Mouse (Mus musculus): ENCODE measurements around the gene Hspa2.
"Not testable (repeated sequence)": the region's sequence is repeated elsewhere in the genome, so short reads cannot be mapped to it uniquely, and the experiment has no call there.

Gene Hspa2

DNA sequence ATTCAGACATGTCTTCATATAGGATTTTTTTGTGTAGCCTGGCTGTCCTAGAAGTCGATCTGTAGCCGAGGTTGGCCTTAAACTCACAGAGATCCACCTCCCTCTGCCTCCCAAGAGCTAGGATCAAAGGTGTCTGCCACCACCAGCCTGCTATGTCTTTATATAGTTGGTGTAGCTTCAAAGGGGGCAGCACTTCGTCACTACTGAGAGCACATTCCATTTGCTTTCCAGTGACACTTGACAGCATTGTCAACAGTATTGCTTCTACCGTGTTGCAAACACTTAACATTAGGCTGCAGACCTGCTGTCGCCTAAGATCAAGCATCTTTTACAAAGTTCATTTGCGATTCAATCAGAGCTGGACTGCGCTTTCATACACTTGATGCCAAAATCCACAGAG is 30.1 kb downstream of the Hspa2 start:
- no peak for DNase-seq (ENCODE audit: low spot score)

DNA sequence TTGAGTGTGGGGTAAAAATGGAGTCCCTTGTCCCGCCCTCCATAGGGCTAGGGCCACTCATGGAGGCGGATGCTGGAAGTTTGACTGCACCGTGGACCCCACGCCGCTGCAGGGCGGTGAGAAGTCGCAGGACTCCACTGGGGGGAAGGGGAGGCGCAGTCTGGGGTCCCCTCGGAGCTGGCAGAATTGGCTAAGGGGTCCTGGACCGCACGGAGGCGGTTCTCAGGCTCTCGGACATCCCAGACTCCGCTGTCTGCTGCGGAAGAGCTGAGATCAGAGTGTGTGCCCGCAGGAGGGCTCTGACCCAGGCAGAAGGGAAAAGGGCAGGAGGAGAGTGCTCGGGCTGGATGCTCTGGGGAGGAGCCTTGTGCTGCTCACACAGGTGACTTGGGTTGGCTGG is 31.1 kb downstream of the Hspa2 start:
- no peak for DNase-seq (ENCODE audit: low spot score)

DNA sequence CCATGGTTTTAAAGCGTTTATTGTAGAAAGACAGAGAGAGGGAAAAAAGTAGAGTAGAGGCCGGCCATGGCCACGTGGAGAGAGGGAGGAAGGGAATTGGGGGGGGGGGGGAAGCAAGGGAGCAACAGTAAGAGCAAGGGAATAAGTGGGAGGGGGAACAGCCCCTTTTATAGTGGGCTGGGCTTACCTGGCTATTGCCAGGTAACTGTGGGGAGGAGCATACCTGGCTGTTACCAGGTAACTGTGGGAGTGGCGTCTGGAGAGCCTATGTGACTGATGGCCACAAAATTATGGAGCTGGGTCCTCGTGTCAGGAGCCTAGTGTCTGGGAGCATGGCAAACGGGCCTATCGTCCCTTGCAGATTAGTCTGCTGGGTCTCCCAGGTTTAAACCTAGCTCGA is 31.6 kb downstream of the Hspa2 start:
- no peak for DNase-seq (ENCODE audit: low spot score)

DNA sequence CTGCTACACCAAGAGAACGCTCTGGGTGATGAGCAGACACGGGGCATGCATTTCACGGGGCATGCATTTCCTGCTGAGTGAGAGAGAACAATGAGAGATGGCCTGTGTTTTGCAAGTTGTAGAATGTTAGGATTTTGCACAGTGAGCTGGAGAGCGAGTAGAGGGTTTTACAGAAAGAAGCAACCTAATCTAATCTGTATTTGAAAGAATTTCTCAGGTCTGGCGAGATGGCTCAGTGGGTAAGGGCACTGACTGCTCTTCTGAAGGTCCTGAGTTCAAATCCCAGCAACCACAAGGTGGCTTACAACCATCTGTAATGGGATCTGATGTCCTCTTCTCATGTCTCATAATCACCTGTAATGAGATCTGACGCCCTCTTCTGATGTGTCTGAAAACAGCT is 39.5 kb downstream of the Hspa2 start:
- DNase-seq (ENCODE audit: low spot score) = not testable (repeated sequence)

DNA sequence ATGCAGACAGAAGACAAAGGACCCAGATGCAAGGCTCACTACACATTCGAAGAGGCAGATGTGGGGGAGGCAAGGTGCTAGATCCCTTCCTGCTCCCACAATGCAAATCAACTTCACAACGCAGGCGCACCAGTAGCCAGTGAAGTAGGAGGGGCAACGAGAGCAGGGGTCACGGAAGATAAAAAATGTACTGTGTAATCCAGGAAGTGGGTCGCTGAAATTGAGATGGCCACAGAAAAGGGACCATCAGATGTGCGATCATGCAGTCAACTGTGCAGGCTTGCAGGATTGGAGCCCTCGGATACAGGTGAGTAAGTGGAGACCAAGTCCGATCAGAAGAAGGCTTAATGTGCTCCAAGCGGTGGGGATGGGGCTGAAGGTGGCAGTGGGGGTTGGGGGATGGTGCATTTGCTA is 40.4 kb downstream of the Hspa2 start:
- no peak for DNase-seq (ENCODE audit: low spot score)

DNA sequence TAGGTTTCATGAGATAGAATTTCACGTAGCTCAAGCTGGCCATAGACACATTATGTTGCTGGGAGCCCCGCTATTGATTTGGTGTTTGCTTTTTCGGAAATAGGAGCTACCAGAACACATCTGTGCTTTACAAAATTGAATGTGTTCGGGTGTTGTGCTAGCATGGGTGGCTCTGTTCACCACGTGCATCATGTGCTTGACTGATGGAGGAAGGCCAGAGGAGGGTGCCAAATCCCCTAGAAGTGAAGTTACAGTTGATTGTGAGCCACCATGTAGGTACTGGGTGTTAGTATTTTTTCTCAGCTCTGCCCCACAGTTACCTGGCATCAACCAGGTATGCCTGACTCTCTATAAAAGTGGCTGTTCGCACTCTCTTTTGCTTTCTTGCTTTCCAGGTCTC is 40.9 kb downstream of the Hspa2 start:
- no peak for DNase-seq (ENCODE audit: low spot score)

DNA sequence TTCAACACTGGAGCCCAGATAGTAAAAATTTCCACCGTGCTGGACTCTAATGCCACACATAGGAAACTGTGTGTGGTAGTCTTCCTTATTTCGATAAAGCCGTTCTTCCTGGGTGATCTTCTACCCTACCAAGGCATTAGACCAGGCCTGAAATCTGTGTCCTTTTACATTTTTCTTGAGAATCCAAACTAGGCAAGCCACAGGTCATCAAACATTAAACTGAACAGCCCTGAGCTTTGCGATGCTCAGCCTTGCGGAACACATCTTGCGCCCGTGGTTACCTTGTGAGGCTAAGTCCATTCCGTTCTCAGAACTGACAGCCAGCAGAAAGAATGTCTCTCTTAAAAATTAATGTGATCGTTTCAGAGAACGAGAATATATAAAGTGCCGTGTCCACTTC is 42.2 kb downstream of the Hspa2 start:
- no peak for DNase-seq (ENCODE audit: low spot score)

DNA sequence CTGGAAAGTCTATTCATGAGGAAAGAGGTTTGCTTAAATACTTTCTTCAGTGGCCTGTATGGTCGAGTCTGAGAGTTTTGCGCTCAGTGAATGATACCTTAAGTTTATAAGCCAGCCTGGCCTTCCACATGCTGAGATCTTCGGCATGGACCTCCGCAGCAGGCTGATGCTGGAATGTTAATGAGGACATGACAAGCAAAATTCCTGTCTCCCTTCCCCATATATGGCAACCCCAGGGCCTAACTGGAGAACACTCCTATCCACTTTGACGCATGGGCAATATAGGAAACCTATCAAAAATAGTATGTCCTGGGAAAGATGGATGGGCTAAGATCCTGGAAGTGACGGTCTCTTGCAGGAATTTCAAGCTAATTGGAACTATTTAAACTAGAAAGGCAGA is 44.2 kb downstream of the Hspa2 start:
- DNase-seq (ENCODE audit: low spot score) = no peak

DNA sequence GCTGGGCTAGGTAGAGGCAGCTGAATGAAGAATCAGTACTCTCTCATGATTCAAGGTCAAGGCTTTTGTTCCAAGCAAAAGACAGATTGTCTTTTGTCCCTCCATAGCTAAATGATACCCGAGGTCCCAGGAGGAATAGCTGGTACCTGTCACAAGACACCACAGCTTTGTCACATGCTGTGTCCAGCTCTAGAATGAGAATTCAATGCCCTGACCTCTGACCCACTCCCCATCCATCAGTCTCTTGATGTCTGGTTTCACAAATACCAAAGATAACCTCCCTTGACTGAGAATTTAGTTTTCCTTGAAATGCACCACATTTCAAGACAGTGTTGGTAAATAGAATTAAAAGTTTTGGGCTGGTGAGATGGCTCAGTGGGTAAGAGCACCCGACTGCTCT is 48.2 kb downstream of the Hspa2 start:
- DNase-seq (ENCODE audit: low spot score) = no peak
